ENCODE assay signal across 7 mouse cellular contexts in genomic region chr10:52021736-52022394, GRCm38 (mm10). TPM values are rescaled to one million over a fixed set of nuclear protein-coding genes. Genes with fewer than 3 reads are reported as not detected.
DNase-seq lines count a peak whose midpoint lies in the region; ATAC-seq lines count a peak whose summit lies in the region.

No protein-coding gene starts in this region.

- peak overlapping the region; percentile 64 for H3K4me3 ChIP-seq in forebrain, embryonic 16.5 days (replicated peaks; ENCODE audit: low read length)
- no peak overlapping the region for H3K4me3 ChIP-seq in liver, embryonic 16.5 days (ENCODE audit: low read depth, low read length)

- H3K4me1 ChIP-seq in forebrain, embryonic 16.5 days (replicated peaks; ENCODE audit: control insufficient read depth, insufficient read depth, low read length): peaks cover 18% of the 10 kb centered on the region
- no peaks in the 10 kb centered on the region for H3K4me1 ChIP-seq in liver, embryonic 16.5 days (ENCODE audit: control insufficient read depth, low read depth, low read length)

- no peaks in the 10 kb centered on the region for H3K9me3 ChIP-seq in forebrain, embryonic 16.5 days (ENCODE audit: control insufficient read depth, low read length)
- no peaks in the 10 kb centered on the region for H3K9me3 ChIP-seq in liver, embryonic 16.5 days (replicated peaks; ENCODE audit: control insufficient read depth, low read length)

- H3K27ac ChIP-seq in forebrain, embryonic 16.5 days (ENCODE audit: low read length): no peak overlapping the region
- H3K27ac ChIP-seq in liver, embryonic 16.5 days (ENCODE audit: low read length): no peak overlapping the region

- H3K4me2 ChIP-seq in forebrain, embryonic 16.5 days (ENCODE audit: low read length): peak overlapping the region; percentile 99
- H3K4me2 ChIP-seq in liver, embryonic 16.5 days (ENCODE audit: low read depth, low read length): peak overlapping the region; percentile 43; the same call in 1 of the 2 replicates

- H3K9ac ChIP-seq in forebrain, embryonic 16.5 days (replicated peaks; ENCODE audit: low read depth, low read length): no peak overlapping the region
- no peak overlapping the region for H3K9ac ChIP-seq in liver, embryonic 16.5 days (ENCODE audit: low read depth, low read length)

- under 1% methylated on average over 14 of the region's 15 CpGs for WGBS in forebrain, embryonic 16.5 days
- 2% methylated on average over 14 of the region's 15 CpGs for WGBS in liver, embryonic 16.5 days (ENCODE audit: insufficient replicate concordance)

- peak; percentile 35 for DNase-seq in retina, embryonic 14.5 days (ENCODE audit: low spot score)
- no peak for DNase-seq in retina, postnatal 1 day
- no peak for DNase-seq in right cerebral cortex, postnatal 36 days (ENCODE audit: low spot score in 2 of 2)
- no peak for DNase-seq in urinary bladder, adult 18-20 months (ENCODE audit: low spot score in 2 of 2)

- H3K36me3 ChIP-seq in forebrain, embryonic 16.5 days (ENCODE audit: control insufficient read depth, insufficient read depth): no peaks in the 10 kb centered on the region
- no peaks in the 10 kb centered on the region for H3K36me3 ChIP-seq in liver, embryonic 16.5 days (ENCODE audit: control insufficient read depth, insufficient read depth)

- ATAC-seq in forebrain, embryonic 16.5 days: peak; percentile 67
- ATAC-seq in liver, embryonic 16.5 days (ENCODE audit: low read depth): no peak
- ATAC-seq in granulocyte monocyte progenitor cell, adult 5-6 weeks (replicated peaks; ENCODE audit: poor library complexity, severe bottlenecking): no peak

- peaks cover 57% of the 10 kb centered on the region for H3K27me3 ChIP-seq in forebrain, embryonic 16.5 days (replicated peaks; ENCODE audit: control insufficient read depth, insufficient read depth, low read length)
- H3K27me3 ChIP-seq in liver, embryonic 16.5 days (ENCODE audit: control insufficient read depth, insufficient read depth, low read depth, low read length): peaks cover 57% of the 10 kb centered on the region

RNA-seq across cellular contexts. Expression of gene Vgll2, which starts 0.4 kb away (rescaled TPM):
- 0.71 TPM in 1 of 2 replicates, not detected in the other for polyA plus RNA-seq in forebrain, embryonic 16.5 days (2015; fragmentation: Nextera tagmentation; extraction: Ambion mirVana)
- polyA plus RNA-seq in liver, embryonic 16.5 days (2015; fragmentation: Nextera tagmentation; extraction: Ambion mirVana): 0.21 and 0.48 TPM in 2 replicates
- total RNA-seq in granulocyte monocyte progenitor cell, adult 5-6 weeks (2014; fragmentation: Nextera tagmentation): not detected in 2 replicates
- not detected in 2 replicates for total RNA-seq in granulocyte monocyte progenitor cell, adult 5-6 weeks (2017)
